Mouse (Mus musculus) spleen, adult 12 weeks (tissue): ENCODE results near the gene Tmem52.
"Not testable (repeated sequence)": the region's sequence is repeated elsewhere in the genome, so short reads cannot be mapped to it uniquely, and the experiment has no call there.

Experiments used
- DNase-seq: peaks from one replicate; pipeline ENCODE4 v3.0.0; 2022; ENCODE audit warnings: low spot score

The Tmem52 gene

DNA sequence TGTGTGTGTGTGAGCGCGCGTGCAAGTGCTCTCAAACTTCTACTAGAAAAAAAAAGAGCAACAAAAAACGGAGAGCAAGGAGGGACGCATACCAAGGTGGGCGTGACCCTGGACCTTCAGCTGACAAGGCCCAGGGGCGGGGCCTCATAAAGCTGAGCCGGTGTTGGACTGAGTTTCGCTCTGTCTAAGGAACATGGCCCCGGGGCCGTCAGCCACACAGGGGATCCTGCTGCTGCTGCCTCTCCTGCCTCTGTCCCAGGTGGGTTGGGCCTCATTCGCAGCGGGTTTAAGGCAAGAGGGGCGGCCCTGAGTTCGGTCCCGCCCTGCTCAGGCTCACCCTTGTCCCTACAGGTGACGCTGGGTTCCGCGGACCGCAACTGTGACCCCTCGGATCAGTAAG is at the start of gene Tmem52:
Tmem52 (plus strand) TSS at position 163 of the 400 bp plus-strand sequence.
- no peak for DNase-seq

DNA sequence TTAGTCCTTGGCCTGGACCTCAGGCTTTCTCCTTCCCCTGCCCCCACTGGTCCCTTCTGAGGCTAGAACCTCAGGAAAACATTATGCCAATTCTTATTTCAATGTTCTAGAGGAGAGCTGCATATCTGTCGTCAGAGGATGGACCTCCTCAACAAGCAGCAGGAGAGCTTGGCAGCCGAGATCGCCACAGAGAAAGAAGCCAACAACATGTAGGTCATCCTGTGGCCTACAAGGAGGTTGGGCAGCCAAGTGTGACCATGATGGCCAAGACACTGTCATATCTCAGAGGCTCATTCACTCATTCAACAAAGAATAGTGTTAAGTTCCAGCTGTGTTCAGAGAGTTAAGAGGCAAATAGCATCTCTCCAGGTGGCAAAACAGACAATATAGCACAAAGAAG is 48.8 kb upstream of the Tmem52 start:
- no peak for DNase-seq

DNA sequence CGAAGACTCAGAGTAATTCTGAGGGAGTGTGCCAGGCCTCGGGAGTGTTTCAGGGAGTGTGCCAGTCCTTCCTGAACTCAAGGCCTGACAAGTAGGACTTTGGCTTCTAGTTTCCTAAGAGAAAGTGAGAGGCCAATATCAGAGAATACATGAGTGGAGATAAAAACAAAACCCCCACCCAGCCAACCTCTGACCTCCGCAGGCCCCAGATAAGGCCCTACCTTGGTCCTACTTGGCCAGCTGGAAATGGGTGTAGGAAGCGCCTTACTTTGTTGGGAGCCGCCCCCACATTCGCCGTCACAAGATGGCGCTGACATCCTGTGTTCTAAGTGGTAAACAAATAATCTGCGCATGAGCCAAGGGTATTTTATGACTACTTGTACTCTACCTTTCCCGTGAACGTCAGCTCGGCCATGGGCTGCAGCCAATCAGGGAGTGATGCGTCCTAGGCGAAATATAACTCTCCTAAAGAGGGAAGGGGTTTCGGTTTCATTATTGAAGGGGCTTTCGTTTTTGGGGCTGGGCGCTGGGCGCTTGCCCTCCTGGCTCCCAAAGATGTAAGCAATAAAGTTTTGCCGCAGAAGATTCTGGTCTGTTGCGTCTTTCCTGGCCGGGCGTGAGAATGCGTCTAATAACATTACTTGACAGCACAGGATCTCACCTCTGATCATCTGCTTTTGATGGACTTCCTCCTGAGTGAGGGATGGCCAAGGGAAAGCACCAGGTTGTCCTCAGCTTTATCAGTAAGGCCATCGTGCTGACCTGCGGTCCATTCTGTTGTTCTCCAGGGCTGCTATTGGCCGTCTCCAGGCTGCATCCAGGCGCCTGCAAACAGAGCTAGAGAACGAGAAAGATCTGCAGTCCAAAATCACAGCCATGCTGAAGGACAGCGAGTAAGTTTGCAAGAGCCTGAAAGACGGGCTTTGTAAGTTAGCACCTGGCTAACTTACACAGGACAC is 47.2 kb upstream of the Tmem52 start:
- not testable (repeated sequence) for DNase-seq

DNA sequence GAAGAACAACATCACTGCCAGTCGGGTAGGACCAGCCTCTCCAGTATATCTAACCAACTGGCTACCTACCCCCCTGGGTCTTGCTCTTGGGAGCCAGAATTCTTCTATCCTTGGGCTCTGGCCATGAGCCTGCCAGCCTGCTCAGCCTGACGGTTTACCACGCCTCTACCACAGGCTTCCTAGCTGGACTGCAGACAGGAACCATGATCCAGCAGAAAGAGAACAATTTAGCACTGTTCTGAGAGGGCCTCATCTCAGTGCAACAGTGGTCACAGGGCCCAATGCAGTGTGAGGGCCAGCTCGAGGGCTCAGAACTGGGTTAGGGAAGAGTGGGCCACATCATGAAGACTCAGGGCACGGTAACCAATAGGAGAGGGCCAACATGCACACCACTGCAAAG is 44.9 kb upstream of the Tmem52 start:
- no peak for DNase-seq

DNA sequence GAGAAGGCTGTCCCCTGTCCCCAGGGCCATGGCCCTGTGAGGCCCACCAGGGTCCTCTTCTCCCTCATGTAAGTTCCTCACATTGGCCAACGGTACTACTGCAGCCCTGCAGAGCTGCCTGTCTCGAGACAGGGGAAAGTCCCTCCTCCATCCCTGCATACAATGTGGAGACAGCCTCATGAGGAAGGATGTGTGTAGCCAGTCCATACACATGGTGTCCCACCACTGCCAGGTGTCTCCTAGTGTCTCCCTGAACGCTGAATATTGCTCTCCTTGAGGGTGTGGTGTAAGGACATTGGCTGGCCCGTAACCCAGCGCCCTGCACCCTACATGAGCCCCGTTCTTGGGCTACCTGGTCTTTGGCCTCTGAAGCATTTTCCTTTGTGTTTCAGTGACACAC is 42.6 kb upstream of the Tmem52 start:
- DNase-seq: no peak

DNA sequence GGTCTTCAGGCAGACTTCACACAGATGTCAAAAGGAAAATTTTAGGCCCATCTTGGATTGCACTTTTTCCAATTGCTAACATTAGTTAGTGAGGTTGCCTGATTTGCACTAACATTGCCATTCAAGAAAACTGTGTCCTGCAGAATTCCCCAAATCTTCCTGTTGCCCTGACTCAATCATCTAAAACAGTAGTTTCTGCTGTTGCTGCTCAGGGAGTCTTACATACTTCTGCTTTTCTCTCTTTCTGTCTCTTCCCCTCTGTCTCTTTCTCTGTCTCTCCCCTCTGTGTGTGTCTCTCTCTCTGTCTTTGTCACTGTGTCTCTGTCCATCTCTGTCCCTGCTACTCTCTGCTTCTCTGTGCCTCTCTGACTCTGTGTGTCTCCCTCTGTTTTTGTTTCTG is 40.5 kb upstream of the Tmem52 start:
- DNase-seq: no peak

DNA sequence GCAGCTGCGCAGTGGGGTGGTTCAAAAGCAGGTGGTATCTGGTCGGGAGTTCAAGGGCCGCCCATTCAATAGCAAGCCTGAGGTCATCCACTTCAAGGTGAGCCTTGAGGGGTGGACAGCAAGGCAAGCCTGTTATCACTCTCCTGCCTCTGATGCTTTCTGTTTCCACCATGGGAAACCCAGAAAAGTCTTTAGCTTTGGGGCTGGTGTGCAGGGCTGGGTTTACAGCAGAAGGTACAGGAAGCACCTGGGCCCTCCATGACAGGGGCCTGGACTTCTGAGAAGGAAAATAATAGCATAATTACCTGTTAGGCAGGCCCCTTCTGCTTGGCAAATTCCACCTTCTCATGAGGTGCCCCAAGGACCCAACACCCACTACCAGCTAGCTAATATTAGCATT is 39.7 kb upstream of the Tmem52 start:
- no peak for DNase-seq

DNA sequence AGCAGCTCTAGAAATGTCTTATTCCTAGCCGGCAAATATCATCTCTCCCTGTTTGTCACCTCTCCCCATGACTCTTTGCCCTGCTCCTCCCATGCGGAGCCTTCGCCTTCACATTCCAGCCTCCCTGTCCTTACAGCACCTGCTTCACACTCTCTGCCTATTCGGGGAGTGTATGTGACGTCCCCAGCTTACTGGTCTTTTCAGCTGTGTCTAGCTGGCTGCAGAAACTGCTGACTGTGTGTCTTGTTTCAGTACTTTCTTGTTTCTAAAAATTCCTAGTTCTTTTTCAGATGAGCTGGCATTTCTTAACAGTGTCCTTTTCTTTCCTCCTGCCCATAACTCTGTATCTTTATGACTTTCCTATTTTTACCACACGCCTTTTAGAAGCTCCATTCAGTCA is 36.6 kb upstream of the Tmem52 start:
- DNase-seq: no peak

DNA sequence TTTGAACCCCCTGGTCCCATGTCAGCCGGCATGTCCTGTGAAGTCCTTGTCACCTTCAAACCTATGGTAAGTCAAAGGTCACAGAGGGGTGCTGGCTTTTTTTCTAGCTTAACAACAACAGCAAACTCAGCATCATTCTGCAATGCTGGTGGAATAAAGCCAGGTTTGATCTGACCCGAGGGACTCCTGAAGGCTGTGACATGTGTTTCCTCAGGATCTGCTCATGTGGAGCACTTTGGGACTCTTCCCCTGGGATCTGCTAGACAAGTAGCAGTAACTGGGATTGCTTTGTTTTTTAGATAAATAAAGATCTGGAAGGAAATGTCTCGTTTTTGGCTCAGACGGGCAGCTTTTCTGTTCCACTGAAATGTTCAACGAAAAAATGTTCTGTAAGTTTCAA is 34.9 kb upstream of the Tmem52 start:
- DNase-seq: no peak

DNA sequence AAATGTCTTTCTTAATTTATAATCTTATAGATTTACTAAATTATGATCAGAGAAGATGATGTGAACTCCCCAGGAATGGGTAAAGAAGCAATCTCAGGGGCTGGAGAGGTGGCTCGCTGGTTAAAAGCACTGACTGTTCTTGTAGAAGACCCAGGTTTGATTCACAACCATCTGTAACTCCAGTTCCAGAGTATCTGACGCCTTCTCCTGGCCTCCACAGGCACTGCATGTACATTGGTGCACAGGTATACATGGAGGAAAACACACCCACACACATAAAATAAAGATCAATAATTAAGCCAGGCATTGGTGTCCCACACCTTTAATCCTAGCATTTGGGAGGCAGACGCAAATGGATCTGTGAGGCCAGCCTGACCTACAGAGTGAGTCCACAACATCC is 26.1 kb upstream of the Tmem52 start:
- no peak for DNase-seq

DNA sequence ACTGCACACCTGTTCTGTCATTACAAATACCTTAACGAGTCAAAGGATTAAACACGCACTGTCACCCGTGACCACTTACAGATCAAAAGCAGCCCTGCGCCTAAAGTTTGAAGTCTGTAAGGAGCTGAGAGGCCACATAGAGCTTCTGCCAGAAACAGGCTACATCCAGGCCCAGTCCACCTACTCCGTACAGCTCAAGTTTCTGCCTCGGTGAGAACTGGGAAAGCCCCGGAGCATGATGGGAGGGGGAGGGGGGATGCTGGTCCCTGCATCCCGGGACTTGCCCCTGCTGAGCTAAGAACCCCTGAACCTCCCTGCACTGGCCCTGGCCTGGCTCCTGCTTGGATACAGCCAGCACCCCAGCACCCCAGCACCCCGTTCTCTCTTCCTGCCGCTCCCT is 17.3 kb upstream of the Tmem52 start:
- no peak for DNase-seq

DNA sequence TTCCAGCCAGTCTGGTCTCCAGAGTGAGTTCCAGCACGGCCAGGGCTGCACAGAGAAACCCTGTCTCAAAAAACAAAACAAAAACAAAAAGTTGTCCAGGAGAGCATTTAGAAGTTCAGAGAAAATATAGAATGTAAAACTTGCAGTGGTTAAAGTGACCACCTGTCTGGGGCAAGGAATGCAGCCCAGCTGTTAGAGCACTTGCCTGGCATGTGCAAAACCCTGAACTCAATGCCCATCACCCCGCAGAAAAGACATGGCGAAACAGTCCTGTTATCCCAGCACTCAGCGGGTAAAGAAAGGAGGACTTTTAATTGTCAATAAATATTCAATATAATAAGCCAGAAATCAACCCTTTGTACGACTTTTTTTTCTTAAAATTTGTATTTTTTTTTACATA is 10.3 kb upstream of the Tmem52 start:
- DNase-seq: no peak

DNA sequence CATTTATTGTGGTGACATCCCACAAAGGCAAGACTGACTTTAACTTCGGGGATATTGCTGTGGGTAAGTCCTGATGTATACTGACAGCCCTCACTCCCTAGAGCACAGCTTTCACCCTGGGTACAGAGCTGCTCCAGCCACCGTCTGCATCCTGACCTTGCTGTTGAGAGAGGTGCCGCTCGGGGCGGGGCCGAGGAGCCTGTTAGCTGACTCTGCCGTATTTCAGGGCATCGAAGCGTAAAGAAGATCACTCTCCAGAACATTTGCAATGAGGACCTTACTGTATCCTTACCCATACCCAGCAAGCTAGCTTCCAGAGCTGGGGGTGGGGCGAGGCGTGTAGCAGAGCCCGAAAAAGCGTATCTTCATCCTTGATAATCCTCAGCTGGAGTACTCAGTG is 5.9 kb upstream of the Tmem52 start:
- DNase-seq: no peak

DNA sequence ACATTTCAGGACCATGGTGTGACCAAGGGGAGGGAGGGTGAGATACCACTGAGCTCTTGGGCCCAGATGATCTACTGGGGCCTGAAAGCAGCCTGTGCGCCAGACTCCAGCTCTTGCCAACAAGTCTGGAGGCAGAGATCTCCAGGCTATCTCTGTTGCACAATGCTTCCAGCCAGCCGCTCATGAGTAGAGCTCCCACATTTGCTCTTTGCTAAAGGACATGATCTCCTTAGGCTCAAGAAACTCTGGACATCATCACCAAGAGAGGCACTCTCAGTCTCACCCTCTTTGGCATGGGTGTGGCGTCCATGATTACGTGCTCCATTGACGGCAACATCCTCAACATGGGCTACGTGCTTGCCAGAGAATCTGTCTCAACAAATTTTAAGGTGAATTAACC is 5.3 kb upstream of the Tmem52 start:
- no peak for DNase-seq

DNA sequence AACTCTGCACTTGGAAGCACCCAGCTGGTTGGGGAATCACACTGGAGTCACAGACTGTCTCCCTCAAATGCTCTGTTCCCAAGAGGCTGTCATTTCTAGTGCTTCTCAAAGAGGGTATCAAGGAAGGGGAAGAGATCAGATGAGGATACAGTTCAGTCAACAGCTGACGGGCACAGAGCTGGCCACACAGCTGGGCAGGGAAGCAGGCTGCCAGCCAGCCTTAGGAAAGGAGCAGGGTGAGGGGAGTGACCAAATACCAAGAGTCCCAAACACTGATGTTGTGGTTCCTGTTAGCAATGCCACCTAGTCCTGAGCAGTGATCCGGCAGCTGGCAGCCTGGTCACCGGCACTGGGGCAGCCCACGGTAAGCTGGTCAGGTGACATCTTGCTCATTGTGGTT is 4.9 kb upstream of the Tmem52 start:
- DNase-seq: no peak

DNA sequence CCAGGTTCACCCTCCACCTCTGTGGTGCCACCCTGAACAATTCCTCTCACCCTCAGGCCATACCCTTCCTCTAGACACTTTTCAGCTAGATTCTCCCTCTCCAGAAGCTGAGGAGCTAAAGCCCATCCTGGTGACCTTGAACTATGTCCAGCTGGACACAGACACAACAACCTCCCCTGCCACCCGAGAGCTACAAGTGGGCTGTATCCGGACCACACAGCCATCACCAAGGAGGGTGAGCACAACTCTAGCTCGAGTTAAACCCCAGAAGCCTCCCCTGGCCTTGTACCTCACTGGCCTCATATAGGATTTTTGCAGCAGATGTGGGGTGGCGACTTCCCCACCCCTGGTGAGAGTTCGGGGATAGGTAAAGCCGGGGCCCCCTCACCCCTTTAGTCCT is 3.3 kb upstream of the Tmem52 start:
- no peak for DNase-seq

DNA sequence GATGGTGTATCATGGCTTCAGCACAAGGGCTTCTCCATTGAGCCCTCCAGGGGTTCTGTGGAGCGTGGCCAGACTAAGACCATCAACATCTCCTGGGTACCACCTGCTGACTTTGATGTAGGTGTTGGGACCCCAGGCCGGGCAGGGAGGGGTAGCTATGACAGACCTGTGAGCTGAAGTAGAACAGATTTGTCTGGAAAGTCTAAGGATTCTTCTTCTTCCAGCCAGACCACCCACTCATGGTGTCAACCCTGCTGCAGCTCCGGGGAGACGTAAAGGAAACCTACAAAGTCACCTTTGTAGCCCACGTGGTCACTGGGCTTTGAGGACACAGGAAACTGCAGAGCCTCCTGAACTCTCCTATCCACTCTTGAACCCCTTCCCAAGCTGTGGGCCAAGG is 2.8 kb upstream of the Tmem52 start:
- DNase-seq: no peak

DNA sequence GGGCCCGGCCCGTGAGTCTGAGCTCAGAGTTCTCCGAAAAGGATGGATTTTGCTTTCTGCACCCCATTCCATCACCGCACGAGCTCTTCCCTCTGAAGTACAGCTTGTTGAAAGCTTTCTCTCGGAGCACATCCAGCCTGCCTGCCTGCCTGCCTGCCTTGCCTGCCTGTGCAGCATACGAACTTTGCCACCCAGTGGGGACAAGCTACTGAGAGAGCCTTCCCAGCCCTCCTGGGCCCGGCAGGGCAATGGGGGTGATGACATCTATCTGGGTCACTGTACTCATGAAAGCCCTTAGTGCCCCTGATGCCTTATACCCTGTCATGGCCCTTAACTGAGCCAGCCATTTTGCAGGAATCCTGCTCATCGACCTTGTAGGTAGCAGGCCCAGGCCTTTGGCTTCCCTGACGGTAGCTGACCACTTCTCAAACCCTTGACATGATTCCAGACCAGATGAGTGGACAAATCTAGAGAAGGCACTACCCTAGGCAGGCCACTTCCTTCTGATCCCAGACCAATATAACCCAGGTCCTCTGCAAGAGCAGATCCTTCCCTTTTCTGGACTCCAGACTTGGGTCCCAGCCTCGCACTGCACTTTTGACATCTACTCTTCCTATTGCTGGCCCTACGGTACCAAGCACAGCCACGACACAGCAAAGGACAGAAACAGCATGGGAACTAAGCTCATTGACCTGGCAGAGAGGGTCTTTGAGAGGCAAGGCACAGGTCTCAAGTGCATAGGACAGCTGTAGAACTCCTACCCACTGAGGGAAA is 1.5 kb upstream of the Tmem52 start:
- no peak for DNase-seq

DNA sequence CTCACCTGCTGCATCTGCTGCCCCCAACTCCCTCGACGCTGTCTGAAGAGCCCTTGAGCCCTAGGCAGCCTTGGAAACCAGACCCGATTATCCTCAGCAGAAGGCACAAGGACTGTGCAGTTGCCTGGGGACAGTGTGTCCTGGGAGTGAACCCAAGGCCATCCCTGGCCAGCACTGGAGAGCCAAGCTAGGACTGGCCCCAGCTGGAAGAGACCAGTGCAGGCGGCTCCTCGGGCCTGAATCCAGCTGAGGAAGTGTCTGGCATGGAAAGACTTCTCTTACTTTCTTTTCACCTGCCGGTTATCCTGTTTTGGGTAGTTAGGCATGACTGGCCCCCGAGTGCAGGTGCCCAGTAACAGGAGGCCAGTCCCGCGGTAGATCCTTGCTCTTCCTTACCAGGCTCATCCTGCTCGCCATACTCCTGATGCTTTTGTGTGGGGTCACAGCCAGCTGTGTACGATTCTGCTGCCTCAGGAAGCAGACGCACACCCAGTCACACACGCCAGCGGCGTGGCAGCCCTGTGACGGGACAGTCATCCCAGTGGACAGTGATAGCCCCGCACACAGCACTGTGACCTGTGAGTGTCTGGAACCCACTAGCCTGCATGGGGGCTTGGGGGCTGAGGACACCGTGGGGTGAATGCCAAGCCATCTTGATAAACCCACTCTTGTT is 812 bp downstream of the Tmem52 start:
- DNase-seq: no peak

DNA sequence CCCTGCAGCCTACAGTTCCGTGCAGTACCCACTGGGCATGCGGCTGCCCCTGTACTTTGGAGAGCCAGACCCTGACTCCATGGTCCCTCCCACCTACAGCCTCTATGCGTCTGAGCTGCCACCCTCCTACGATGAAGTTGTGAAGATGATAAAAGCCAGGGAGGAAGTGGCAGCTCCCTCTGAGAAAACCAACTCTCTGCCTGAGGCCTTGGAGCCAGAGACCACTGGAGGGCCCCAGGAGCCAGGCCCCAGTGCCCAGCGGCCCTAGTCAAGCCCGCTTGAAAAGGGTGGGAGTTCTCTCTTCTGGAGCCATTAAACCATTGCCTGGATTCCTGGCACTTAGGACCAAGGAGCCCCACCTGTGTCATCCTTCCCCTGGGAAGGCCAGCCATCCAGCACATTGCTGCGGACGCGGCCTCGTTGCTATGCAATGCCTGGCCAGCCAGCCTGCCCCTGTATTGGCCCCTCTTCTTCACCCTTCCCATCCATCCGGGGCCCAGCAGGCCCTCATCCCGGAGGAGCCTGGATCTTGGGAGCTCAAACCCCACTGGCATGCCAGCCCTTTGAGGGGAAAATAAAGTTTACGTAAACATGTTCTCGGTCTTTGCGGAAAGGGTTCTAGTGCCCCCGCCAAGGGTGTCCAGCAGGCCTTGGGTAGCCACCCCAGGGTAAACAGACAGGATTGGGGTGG is 1.5 kb downstream of the Tmem52 start:
- no peak for DNase-seq

DNA sequence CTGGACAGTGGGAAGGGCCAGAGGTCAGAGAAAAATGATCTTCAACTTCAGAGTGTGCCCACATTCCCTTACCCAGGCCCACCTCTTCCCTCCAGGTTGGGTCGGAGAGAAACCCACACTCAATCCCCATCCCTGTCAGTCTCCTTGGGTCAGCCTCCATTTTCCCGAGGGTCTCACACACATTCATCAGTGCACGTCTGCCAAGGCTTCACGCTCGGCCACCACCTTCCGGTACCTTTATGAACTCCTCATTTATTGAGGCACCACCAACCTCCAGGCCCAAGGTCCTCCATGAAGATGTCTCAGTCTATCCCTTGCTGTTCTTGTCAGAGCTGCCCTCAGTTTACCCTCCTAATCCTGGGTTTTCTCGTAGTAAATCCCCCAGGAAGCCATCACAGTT is 2.1 kb downstream of the Tmem52 start:
- DNase-seq: no peak

DNA sequence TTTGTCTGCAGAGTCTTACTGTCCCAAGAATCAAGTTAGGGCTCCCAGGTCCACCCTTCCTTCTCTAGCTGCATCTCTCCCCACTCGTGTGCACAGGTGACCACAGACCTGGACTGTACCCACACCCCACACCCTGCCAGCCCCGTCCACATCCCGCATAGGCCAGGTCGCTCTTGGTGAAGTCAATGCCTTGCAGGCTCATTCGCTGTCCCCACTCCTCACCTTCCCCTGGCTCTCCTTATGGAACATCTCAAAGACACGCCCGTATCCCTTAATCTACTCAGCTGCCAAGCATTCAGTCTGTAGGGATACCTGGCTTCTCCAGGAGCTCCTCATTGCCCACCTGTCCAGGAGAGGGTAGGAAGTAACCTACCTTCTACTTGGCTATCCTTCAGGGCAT is 2.5 kb downstream of the Tmem52 start:
- no peak for DNase-seq
